Mouse (Mus musculus): ENCODE measurements at regions not wholly inside any gene's neighbourhood (a gene's known extent, or its start where the extent isn't known, plus 50 kb on each side); places are given as distances from the start of the nearest gene placed in this dataset.

DNA sequence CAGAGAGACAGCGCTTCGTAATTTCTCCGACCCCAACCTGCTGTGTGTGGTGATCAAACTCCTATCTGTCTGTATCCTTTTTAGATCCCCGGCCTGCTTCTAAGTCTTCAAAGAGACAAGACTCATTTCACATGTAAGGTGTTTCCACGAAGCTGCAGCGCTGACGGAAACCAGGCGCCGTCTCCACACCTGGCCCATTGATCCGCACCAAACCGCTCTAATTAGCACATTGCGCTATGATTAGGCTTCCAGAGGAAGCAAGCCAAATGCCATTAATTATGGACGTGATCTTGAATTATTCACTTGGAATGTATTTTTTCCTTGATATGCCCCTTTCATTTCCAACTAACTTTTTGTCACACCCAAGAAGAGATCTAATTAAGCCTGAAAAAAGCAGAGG is 215.2 kb upstream of the Mocs1 start:
- DNase-seq (ENCODE audit: low read depth in 1 of 2, low spot score in 2 of 2), result no peak

- DNase-seq (ENCODE audit: low read depth in 1 of 2, low spot score in 2 of 2), result no peak
Observed at GRCm38 (mm10) chr17:49215281-49215680, 212.9 kb upstream of the Mocs1 start.

DNA sequence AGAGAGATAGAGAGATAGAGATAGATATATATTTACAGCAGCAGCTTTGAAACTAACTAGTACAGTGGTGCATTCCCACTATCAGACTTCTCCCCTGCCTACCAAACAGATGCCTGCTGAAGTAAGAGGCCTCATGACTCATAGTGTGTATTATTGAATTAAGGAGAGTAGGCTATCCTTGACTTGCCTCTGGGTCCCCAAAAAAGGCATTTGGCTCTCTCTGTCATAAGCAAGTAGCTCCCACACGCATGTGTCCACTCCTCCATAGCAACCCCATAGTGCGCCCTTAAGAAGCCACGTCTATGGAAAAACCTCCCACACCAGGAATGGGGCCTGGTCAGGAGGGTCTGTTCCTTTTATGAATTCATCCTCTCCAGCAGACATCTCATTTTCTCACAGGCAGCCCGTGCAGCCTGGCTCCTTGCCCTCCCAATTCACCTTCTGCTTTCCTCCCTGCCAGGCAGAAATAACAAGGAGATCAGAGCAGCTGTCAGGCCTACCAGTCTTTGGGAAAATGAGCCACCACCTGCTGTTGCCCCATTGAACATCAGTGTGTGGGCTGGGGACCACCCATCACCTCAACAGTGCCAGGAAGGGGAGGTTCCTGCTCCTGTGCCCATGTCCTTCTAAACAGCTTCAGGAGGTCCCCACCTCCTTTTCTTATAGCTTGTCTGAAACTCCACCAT is 208.5 kb upstream of the Mocs1 start:
- DNase-seq (ENCODE audit: low read depth in 1 of 2, low spot score in 2 of 2), result no peak

GRCm38 (mm10) chr17:49223212-49223611 is 204.9 kb upstream of the Mocs1 start:
- no peak for DNase-seq (ENCODE audit: low read depth in 1 of 2, low spot score in 2 of 2)

- DNase-seq (ENCODE audit: low read depth in 1 of 2, low spot score in 2 of 2), result no peak
Observed at GRCm38 (mm10) chr17:49223651-49224050, 204.5 kb upstream of the Mocs1 start.

GRCm38 (mm10) chr17:49225255-49226015 is 202.7 kb upstream of the Mocs1 start:
- no peak for DNase-seq (ENCODE audit: low read depth in 1 of 2, low spot score in 2 of 2)

DNA sequence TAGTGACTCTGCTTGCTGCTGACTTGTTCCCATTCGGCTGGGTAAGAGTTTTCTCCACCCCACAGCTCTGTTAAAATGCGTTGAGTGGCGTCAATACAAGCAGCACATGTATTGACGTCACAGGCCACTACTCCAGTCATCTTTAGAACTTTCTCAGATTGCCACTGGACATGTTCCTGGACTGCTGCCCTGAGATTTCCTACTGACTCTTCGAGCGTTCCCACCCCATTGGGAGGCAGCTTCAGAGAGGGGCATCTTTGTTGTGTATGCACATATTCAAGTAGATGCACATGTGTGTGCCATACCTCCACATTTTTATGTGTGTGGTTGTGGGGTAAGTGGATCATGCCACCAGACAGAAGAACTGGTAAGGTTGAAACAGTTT is 202.2 kb upstream of the Mocs1 start:
- no peak for DNase-seq (ENCODE audit: low read depth in 1 of 2, low spot score in 2 of 2)

GRCm38 (mm10) chr17:49231287-49231686 is 196.9 kb upstream of the Mocs1 start:
- no peak for DNase-seq (ENCODE audit: low read depth in 1 of 2, low spot score in 2 of 2)

DNA sequence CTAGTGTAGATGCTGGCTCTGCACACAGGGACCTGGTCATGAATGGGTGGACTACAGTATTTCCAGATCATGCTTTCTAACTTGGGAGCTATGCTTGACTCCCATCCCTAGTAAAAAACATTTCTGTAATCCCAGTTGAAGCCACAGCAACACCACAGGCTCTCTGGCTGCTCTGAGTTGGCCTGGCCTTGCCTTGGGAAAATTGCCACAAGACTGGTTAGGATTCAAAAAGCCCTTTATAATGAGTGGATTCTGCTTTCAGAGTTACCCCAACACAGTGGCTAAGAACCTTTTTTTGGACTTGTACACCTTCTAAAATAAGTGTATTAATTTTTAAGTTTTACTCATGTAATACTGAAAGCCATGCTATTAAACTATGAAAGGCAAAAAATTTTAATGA is 188.1 kb upstream of the Mocs1 start:
- DNase-seq (ENCODE audit: low read depth in 1 of 2, low spot score in 2 of 2), result no peak

GRCm38 (mm10) chr17:49243419-49243818 is 184.7 kb upstream of the Mocs1 start:
- no peak for DNase-seq (ENCODE audit: low read depth in 1 of 2, low spot score in 2 of 2)

DNA sequence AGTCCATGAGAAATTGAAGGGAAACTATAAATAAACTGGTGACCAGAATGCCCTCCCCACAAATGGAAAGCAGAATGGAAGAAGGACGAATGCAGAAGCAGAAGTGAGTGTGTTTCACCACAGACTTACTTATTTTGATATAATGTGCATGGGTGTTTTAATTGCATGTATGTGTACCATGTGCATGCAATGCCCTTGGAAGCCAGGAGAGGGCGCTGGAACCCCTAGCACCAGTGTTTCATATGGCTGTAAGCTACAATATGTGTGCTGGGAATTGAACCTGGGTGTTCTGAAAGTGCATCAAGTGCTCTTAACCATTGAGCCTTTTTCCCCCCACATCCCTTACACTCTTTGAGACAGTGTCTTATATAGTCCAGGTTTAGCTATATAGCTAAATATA is 183.1 kb upstream of the Mocs1 start:
- no peak for DNase-seq (ENCODE audit: low read depth in 1 of 2, low spot score in 2 of 2)

DNA sequence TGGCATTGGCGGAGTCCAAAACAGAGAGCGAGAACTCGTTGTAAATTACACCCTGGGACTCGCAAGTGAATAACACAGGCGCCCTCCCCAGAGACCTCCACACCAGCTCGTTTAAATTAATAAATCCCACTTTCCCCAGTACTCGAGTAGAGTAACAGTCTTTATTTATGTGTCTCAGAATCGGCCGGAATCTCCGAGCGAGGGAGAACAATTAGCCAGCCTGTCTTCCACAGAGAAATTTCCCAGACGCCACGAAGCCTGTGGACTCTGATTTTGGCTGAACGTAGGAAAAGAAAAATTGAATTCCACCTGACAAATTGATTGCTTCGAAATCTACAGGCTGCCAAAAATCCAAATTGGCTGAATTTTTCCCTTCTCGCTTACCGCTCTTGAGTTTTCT is 180.9 kb upstream of the Mocs1 start:
- DNase-seq (ENCODE audit: low read depth in 1 of 2, low spot score in 2 of 2), result no peak

DNA sequence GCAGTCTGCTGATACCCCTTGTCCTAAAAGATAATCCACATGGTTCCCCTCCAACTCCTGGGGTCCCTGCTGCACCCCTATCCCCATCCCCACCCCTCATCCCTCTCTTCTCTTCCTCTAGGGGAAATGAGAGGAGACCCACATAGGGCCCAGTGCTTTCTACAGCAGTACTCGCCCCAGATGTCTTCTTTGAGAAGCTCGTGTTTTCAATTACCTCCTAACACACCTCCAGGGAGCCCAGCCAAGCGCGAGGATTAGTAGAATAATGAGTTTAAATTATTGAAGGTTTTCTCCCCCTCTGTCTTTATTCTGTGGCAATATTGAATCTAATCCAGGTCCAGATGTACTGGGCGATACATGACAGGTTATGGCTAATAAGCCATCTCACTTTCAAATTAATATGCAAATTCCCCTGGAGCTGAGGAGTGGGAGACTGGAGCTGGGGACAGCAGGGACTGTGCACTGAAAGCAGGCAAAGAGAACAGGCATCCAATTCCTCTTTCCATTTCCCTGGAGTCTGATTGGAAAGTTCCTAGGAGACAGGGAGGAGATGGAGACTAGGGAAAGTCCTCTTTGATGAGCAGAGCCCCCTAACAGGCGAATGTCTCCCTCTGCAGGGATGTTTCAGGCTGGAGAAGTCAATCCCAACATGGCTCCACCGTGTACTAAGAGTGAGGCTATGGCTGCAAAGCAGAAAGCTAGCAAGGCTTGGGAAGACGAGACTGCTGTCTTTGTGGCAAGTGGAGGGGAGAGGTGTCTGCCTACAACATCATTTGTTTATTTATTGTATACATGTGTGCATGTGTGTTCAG is 177.2 kb upstream of the Mocs1 start:
- no peak for DNase-seq (ENCODE audit: low read depth in 1 of 2, low spot score in 2 of 2)

DNA sequence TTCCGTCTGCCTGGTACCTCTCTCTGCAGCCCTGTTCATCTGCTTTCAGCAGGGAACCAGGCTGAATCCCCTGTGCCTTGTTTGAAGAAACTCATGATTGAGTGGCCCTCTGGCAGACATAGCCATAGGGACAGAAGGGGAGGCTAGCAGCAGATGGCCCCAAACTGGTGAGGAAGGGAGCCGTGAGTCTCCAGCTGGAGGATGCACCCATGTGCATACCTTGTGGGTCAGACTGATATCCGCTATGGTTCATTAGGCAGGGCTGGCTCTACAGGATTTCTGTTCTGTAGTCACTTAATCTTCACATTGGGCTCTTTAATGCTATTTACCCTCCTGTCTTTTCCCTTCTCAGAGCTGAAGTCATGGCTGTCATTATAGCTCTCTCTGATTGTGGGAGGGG is 175.9 kb upstream of the Mocs1 start:
- DNase-seq (ENCODE audit: low read depth in 1 of 2, low spot score in 2 of 2), result no peak

- no peak for DNase-seq (ENCODE audit: low read depth in 1 of 2, low spot score in 2 of 2)
Observed at GRCm38 (mm10) chr17:49258496-49258895, 169.7 kb upstream of the Mocs1 start.

- no peak for DNase-seq (ENCODE audit: low read depth in 1 of 2, low spot score in 2 of 2)
Observed at GRCm38 (mm10) chr17:49262394-49262793, 165.8 kb upstream of the Mocs1 start.

- no peak for DNase-seq (ENCODE audit: low read depth in 1 of 2, low spot score in 2 of 2)
Observed at GRCm38 (mm10) chr17:49266343-49266742, 161.8 kb upstream of the Mocs1 start.

- DNase-seq (ENCODE audit: low read depth in 1 of 2, low spot score in 2 of 2), result no peak
Observed at GRCm38 (mm10) chr17:49269943-49270342, 158.2 kb upstream of the Mocs1 start.

DNA sequence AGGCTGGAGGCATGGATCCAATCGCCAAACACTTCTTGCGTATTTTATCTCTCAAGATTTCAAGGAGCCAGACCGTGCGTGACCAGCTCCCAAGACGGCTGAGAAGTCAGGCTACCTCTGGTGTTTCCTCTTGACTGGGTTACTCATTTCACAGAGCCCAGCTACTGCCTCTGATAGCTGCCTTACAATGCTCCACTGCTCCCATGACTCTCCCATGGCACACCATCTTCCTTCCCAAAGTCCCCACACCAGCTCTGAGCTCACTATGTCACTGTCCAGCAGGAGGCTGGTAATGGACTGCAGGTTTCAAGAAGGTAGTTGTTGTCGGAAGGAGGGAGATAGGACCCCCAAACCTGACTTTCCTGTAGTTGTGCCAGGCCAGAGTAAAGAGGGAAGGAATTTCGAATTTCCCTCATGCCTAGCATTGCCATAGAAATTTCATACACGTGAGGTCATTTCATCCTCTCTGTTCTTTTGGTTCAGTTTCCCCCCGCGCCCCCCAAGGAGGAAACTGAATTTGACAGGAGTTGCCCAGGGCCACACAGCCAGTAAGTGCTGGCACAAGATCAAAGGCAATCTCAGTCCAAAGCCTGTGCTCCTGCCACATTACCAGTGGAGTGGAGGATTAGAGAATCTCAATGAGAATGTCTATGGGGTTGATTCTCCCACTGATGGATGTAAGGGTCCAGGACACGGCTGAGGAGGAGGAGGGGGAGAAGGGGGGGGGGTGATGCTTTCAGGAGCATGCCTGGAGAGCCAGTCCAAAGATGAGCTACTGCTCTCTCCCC is 155.3 kb upstream of the Mocs1 start:
- no peak for DNase-seq (ENCODE audit: low read depth in 1 of 2, low spot score in 2 of 2)

DNA sequence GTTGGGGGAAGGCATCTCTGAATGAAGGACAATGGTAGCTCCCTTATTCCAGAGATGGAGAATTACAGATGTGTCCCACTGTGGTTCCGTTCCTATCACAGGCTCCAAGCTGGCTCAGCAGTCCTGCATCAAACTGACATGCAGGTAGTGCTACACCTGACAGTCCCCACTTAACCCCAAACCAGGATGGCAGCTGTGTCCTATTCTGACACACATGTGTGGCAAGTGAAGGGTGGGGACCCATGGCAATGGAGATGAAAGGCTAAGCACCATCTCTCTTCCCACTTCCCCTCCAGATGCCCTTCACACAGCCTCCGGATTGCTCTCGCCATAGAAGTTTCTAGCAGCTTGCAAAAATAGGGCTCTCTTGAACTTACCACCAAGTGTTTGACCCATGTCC is 153.2 kb upstream of the Mocs1 start:
- DNase-seq (ENCODE audit: low read depth in 1 of 2, low spot score in 2 of 2), result no peak

DNA sequence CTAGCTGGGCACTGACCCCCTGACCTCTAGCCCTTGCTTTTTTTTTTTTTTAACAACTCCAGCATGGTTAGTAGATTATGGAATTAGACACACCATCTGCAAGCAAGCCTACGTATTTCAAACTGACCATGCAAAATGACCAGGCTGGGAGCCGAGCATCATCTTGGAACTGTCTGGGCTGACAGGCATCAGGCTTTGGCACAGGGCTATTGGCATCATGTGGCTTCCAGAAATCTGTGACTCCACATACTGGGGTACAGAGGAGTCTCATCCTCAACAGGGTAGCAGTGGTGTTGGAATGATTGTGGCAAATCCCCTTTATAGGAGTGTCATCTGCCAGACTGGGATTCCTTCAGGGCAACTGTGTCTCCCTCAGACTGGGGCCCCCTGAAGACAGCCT is 152.7 kb upstream of the Mocs1 start:
- no peak for DNase-seq (ENCODE audit: low read depth in 1 of 2, low spot score in 2 of 2)

All from monocyte, adult 2 months (primary cell).